In the genomic region with DNA sequence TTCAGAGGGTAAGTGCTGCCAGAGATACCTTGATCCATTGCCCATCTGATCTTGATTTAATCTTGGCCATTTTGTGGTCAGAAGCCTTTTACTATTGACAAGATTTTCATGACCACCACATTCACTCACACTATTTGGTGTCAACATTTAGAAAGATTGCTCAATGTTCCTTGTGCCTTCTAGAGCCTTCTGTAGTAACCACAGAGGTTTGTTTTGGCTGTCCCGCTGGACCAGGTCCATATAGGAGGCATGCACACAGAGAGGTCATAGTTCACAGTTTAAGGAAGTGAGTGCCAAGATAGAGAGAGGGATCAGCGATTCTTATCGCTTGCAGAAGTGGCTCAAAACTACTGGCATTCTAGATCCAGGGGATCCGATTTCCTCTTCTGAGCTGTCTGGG, we compare ENCODE assay signal across 12 mouse cellular contexts. TPM values are rescaled to one million over a fixed set of nuclear protein-coding genes. Genes with fewer than 3 reads are reported as not detected.
DNase-seq lines count a peak whose midpoint lies in the region; ATAC-seq and TF ChIP-seq lines count a peak whose summit lies in the region.
"Had no signal": no experiment of that assay in that cellular context is flagged by ENCODE, and none has a peak within 500 bp of the region (broad histone marks: within the 10 kb centered on the region; RNA-seq: fewer than 3 reads in every experiment).

No protein-coding gene starts in this region.

- H3K79me2 ChIP-seq in liver, adult 2 months (ENCODE audit: control insufficient read depth, insufficient read depth, low read length), result no peaks in the 10 kb centered on the region
- no peaks in the 10 kb centered on the region for H3K79me2 ChIP-seq in myocyte (ENCODE audit: control insufficient read depth, insufficient read depth)

- H3K4me1 ChIP-seq in liver, adult 2 months (ENCODE audit: control insufficient read depth, insufficient read depth, low read length), result peaks cover 10% of the 10 kb centered on the region
- no peaks in the 10 kb centered on the region; the same call in none of the 2 replicates for H3K4me1 ChIP-seq in liver, embryonic 16.5 days (ENCODE audit: control insufficient read depth, low read depth, low read length)
- H3K4me1 ChIP-seq: midbrain, embryonic 12.5 days had no signal

- H3K27ac ChIP-seq in liver, adult 2 months (replicated peaks; ENCODE audit: insufficient read depth, low read depth, low read length), result no peak overlapping the region
- H3K27ac ChIP-seq in liver, embryonic 16.5 days (ENCODE audit: low read length), result no peak overlapping the region
- H3K27ac ChIP-seq: heart, embryonic 13.5 days; midbrain, embryonic 12.5 days had no signal

- H3K9ac ChIP-seq in liver, adult 2 months (ENCODE audit: low read depth, low read length), result no peak overlapping the region
- no peak overlapping the region for H3K9ac ChIP-seq in liver, embryonic 16.5 days (ENCODE audit: low read depth, low read length)
- H3K9ac ChIP-seq: heart, embryonic 13.5 days; midbrain, embryonic 12.5 days had no signal

- H3K36me3 ChIP-seq in liver, adult 2 months (ENCODE audit: control insufficient read depth, insufficient read depth, low read length), result no peaks in the 10 kb centered on the region
- H3K36me3 ChIP-seq in liver, embryonic 16.5 days (ENCODE audit: control insufficient read depth, insufficient read depth), result no peaks in the 10 kb centered on the region
- H3K36me3 ChIP-seq in myocyte (ENCODE audit: control insufficient read depth, insufficient read depth), result no peaks in the 10 kb centered on the region
- H3K36me3 ChIP-seq: heart, embryonic 13.5 days; midbrain, embryonic 12.5 days had no signal

- H3ac ChIP-seq in myocyte (ENCODE audit: control insufficient read depth, insufficient read length), result no peak overlapping the region

- no peaks in the 10 kb centered on the region for H3K27me3 ChIP-seq in liver, adult 2 months (ENCODE audit: control insufficient read depth, insufficient read depth, low read length)
- H3K27me3 ChIP-seq in liver, embryonic 16.5 days (ENCODE audit: control insufficient read depth, insufficient read depth, low read depth, low read length), result no peaks in the 10 kb centered on the region
- H3K27me3 ChIP-seq in myocyte (ENCODE audit: control insufficient read depth, insufficient read depth, insufficient read length), result no peaks in the 10 kb centered on the region
- H3K27me3 ChIP-seq: heart, embryonic 13.5 days; midbrain, embryonic 12.5 days had no signal

- no peaks in the 10 kb centered on the region for H3K9me3 ChIP-seq in liver, embryonic 16.5 days (replicated peaks; ENCODE audit: control insufficient read depth, low read length)
- H3K9me3 ChIP-seq: heart, embryonic 13.5 days; midbrain, embryonic 12.5 days had no signal

- DNase-seq in adrenal gland, adult 2 months, result peak; percentile 47
- no peak for DNase-seq in adrenal gland, adult 18-20 months (ENCODE audit: low spot score in 2 of 2)
- DNase-seq in liver, adult 2 months (ENCODE audit: extremely low read depth, low read depth, low spot score), result peak; percentile 97
- no peak for DNase-seq in liver
- no peak for DNase-seq in right cerebral cortex, postnatal 25 days
- DNase-seq in cerebellum, postnatal 10 days, result no peak
- DNase-seq: cerebellum, adult 2 months; spleen, adult 18-20 months had no signal

- 16% methylated on average over 4 of the region's 4 CpGs for WGBS in liver, adult 2 months
- WGBS in liver, embryonic 16.5 days (ENCODE audit: insufficient replicate concordance), result 22% methylated on average over 4 of the region's 4 CpGs

- no peak for TF ChIP-seq CTCF in liver, adult 2 months (IDR thresholded peaks at IDR 0.05; ENCODE audit: low read depth, low read length)

- ATAC-seq in liver, embryonic 16.5 days (ENCODE audit: low read depth), result peak; percentile 55

- TF ChIP-seq POLR2A in liver, adult 2 months (IDR thresholded peaks at IDR 0.05; ENCODE audit: extremely low read depth, insufficient read depth, low read length), result no peak
- TF ChIP-seq POLR2A in myocyte (IDR thresholded peaks at IDR 0.05; ENCODE audit: insufficient read length, low read depth), result no peak

- no peak overlapping the region for H3K4me3 ChIP-seq in liver, adult 2 months (ENCODE audit: insufficient read depth, low read depth, low read length)
- no peak overlapping the region for H3K4me3 ChIP-seq in liver, embryonic 16.5 days (ENCODE audit: low read depth, low read length)
- H3K4me3 ChIP-seq in myocyte, result no peak overlapping the region
- H3K4me3 ChIP-seq: heart, embryonic 13.5 days; midbrain, embryonic 12.5 days had no signal

- no peak overlapping the region for H3K4me2 ChIP-seq in liver, embryonic 16.5 days (ENCODE audit: low read depth, low read length)
- H3K4me2 ChIP-seq in myocyte (ENCODE audit: low read depth), result no peak overlapping the region
- H3K4me2 ChIP-seq: heart, embryonic 13.5 days; midbrain, embryonic 12.5 days had no signal

TF ChIP-seq in myocyte, 11 proteins besides CTCF, POLR2A, EP300 and RAD21:
- TF ChIP-seq E2F4 (IDR thresholded peaks at IDR 0.05; ENCODE audit: insufficient read depth) (no peak), CEBPB (IDR thresholded peaks at IDR 0.05; ENCODE audit: insufficient read depth, poor library complexity, severe bottlenecking) (peak; percentile 91)

RNA-seq across cellular contexts. Expression of a gene that starts 48.7 kb away (rescaled TPM):
- total RNA-seq in adrenal gland, adult 2 months (2021), result 10 to 100 TPM; 22.0 to 26.7 TPM
- 7.9 and 8.4 TPM in 2 replicates for polyA plus RNA-seq in adrenal gland, adult 2 months (2012; rRNA removed)
- total RNA-seq in adrenal gland, adult 18-20 months (2021), result 10 to 100 TPM; 17.0 to 30.3 TPM
- 3.0 and 4.0 TPM in 2 replicates for total RNA-seq in liver, adult 2 months (2014; rRNA removed)
- 1.1 TPM in 2 replicates for polyA plus RNA-seq in liver, adult 2 months (2012; rRNA removed)
- 2.5 and 2.6 TPM in 2 replicates for polyA plus RNA-seq in liver, embryonic 16.5 days (2015; fragmentation: Nextera tagmentation; extraction: Ambion mirVana)
- 0.12 TPM for polyA plus RNA-seq in myocyte (2012; fragmentation: generic; extraction: Trizol)

Comparison
In these comparisons a context has a peak if more than half of its experiments do, and no peak if none do; other contexts are left out.
1. DNase-seq: peak in adrenal gland, adult 2 months (single experiment) and liver, adult 2 months (single experiment); none in adrenal gland, adult 18-20 months (0 of 2), liver (single experiment), right cerebral cortex, postnatal 25 days (single experiment) and cerebellum, postnatal 10 days (0 of 2).